Mouse (Mus musculus) colon, adult 2 months (tissue): ENCODE measurements around the gene Neurl4. TPM values are rescaled to one million over a fixed set of nuclear protein-coding genes. Genes with fewer than 3 reads are reported as not detected.

ENCODE experiments used
- polyA plus RNA-seq: library from polyadenylated mRNA; depleted of rRNA; stranded (reverse); fragments of >200 nt; gene quantifications from 2 replicates; pipeline ENCODE4 v1.2.3, GENCODE M21; 2012; rRNA removed

Neurl4 gene
- polyA plus RNA-seq: 43.3 and 44.8 TPM in 2 replicates

DNA sequence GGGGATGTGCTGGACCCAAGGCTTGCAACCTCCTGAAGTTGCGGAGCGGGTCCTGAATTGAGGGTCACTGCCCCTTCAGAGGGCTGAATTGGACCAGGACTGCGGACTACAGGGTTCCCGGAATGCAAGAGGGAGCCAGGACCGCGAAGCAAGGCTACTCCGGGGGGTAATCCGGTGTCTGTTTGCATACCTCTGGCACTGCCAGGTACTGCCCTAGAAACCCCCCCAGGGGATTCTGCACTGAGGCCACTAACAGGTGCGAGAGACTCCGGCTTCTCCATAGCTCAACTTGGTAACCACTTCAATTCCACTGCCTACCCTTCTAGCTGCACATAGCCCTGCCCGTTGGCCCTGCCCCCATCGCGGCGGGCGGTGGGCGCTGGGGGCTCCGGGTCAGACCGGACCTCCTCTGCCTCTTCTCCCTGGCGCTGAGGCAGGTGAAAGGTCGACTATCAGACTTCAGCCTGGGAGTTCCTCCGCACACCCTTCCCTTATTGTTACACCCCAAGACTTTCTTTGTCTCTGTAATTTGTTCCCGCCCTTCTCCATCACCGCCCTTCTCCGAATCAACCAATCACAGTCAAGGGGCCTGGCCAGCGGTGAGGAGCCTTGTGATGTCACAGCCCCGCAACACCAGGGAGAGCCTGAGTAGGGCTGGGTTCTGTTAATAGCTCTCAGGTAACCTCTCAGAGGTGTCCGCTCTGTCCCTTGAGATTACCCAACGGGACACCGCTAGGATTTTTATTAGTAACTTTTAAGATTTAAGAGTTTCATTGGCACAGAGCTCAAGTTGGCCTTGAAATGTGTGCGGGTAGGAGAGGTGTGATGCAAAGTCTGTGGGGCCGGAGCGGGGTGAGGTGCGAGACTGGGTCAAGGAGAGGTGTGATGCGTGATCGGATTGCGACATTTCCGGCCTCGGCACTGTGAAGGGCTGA lies at the start of gene Neurl4, which contains the start of gene 2810408A11Rik:
TSS of gene Neurl4 (plus strand) at position 602 of the 935 bp plus-strand sequence.
TSS of gene 2810408A11Rik (minus strand) at position 517 of the 935 bp plus-strand sequence.

DNA sequence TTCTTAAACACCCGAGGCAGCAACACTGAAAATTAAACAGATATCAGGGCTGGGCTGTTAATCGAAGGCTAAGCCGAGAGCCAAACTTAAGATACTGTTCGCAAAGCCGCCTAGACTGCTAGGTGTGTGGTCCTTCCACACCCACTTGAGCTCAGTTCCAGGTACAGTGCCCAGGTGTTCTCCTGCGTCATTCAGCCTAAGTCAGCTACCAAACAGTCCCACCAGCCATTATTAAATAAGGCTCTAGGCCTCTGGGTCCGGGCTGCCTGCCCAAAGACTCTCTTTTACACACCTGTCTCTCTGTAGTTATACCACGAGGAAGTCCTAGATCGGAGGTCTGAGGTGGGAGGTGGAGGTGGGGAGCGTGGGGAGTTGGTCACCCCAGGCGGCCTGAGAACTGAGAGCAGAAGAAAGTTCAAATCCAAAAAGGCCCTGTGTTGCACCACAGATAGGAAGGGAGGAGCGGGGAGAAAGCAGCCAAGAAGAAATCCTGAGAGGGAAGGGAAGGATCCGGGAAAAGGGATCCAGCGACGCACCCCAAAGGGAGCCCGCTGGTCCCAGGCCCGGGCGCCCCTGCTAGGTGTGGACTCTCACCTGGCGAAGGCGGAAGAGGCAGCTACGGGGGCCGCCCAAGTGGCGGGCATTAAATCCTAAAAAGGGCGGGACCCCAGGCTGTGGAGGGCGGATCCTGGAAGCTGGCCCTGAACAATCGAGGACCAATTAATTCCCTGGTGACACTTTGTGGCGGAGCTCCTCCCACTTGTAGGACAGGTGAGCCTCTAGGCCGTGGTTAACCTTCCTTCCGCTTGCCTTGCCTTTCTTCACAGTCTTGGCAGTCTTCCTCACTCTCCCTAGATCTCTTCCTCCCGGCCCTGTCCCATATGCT lies 42.5 kb upstream of the Neurl4 start, which contains the start of gene Tnk1:
TSS of gene Tnk1 (minus strand) at position 618 of the 886 bp plus-strand sequence.

DNA sequence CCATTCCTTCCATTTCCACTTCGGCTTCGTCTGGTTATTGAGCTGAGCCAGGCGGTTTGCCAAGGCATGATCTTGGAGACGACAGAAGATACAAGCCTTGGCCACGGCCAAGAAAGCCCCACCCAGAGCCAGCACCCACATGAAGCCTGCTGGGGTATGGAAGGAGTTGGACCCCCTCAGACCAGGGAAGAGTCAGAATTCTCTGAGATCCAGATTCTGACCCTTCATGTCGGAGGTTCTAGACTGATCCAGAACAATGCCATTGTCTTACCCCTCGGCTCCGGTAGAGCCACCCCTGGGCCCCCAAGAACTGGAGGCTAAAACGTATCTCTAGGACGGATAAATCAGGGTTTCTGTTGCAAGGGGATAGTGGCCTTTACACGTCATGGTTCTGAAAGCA lies 23.0 kb upstream of the Neurl4 start, which contains the start of gene Tmem95:
TSS of gene Tmem95 (minus strand) at position 141 of the 400 bp plus-strand sequence.

DNA sequence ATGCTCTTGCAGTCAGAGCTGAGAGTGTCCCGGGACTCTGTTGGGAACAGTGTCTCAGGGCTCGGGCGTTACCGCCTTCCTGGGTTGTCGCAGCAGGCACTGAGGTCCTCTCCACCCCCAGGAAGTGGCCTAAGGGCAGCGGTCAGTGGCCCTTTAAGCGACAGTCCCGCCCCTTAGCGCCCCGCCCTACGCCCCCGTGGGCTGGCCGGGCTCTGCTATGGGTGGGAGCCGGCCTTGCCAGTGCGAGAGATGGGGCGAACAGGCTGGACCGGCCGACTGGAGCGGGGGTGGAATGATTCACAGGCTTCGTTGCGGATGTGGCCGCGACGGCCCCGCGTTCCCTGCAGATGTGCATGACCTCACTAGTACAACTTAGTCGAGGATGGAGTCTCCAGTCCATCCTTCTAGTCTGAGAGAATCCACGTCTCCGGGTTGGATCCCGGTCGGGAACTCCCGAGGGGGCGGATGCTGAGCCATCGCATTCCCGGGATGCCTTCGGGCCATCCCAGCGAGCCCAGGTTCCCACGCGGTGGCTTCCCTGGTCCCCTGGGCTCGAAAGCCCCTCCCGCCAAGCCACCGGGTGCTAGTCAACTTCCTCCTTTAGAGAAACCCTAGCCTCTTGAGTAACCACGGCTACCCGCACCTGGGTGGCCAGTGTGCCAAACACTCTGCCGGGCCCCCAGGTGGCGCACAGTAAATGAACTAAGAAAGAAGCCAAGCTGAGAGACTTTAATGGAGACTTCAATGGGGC lies 19.8 kb upstream of the Neurl4 start, which contains the start of gene Kctd11:
TSS of gene Kctd11 (minus strand) at position 554 of the 751 bp plus-strand sequence.

DNA sequence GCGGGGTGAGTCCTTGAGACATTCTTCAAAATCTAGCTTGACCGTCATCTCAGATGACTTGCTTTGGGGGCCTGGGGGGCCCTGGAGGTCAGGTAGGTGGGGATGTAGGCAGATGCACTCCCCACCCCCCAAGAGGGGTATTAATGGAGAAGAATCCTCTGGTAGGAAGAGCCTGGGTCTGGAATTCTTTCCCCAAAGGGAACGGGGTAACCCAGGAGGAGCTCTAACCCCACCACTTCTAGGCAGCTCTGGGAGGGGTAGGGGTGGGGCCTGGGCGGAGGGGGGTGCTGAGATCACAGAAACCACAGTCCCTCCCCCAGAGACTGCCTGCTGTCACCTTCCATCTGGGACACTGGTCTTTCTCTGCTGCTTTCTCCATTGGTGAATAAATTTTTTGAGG lies 5.6 kb upstream of the Neurl4 start, which contains the start of gene Acap1:
TSS of gene Acap1 (minus strand) at position 249 of the 400 bp plus-strand sequence.

DNA sequence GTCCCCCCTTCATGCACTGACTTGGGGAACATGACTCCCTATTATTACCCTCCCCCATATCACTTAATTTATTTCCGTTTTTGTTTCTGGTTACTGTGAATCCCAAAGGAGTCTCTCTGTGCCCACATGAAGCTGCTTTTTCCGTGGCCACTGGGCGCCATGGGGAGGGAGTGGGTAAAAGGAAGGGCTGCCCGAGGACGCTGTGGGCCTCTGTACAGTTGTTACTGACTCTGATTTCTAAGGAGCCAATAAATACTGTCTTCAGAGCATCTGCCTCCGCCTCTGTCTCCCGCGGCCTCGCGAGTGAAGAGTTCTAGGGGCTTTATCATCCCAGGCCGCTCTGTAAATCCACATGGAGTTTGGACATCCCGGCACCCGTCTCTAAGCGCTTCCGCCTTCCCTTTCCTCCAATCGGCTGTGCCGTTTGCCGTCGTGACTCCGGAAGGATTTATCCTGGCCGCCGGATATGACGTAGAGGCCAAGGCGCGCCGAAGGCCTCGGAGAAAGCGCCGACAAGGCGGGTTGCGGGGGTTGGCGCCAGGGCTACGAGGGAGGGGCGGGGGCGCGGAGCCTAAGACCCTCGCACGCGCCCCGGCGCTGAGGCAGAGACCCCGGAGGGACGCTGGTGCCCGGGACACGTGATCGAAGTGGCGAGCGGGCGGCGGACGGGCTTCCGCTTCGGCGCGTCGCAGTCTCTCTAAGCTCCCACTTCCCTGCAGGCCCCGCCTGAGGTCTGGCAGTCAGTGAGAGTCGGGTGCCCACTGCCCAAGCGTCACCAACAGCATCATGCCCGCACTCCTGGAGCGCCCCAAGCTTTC lies 12.9 kb downstream of the Neurl4 start, which contains the start of gene Gps2:
TSS of gene Gps2 (plus strand) at position 335 of the 818 bp plus-strand sequence.

DNA sequence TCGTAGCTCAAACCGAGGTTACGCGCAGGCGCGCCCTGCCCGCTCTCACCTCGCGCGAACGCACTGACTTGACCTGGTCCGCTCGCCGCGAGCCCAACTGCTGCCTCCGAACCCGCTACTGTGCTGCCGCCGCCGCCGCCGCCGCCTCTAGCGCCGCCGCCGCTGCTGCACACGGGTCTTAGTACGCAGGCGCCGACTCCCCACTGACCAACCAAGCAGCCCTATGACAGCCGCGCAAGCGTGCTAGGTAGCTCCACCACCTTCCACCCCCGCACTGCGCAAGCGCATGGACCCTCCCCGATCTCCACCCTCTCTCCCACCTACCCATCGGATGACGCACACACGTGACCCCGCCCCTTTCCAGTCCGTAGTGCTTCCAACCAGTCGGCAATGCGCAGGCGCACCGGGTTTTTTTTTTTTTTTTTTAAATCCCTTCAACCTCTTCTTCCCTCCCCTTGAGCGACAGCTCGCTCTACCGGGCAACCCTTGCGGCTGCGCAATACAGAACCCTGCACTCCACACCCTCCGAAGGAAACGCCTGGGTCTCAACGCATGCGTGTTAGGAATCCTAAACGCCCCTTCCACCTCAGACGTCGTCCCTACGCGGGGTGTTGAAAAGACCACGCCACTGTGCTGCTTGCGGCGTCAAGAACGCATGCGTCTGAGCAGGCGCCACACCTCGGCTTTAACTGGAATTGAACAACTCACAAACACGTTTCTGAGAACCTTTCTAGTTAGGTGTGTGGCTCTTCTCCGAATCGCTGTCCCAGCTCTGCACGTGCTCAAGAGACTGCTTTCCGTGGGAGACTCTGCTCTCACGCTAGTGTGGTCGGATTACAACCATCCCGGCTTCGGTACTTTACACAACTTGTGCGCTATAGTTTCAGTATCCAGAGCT lies 20.5 kb downstream of the Neurl4 start, which contains the start of gene Eif5a:
TSS of gene Eif5a (minus strand) at position 845 of the 898 bp plus-strand sequence.

DNA sequence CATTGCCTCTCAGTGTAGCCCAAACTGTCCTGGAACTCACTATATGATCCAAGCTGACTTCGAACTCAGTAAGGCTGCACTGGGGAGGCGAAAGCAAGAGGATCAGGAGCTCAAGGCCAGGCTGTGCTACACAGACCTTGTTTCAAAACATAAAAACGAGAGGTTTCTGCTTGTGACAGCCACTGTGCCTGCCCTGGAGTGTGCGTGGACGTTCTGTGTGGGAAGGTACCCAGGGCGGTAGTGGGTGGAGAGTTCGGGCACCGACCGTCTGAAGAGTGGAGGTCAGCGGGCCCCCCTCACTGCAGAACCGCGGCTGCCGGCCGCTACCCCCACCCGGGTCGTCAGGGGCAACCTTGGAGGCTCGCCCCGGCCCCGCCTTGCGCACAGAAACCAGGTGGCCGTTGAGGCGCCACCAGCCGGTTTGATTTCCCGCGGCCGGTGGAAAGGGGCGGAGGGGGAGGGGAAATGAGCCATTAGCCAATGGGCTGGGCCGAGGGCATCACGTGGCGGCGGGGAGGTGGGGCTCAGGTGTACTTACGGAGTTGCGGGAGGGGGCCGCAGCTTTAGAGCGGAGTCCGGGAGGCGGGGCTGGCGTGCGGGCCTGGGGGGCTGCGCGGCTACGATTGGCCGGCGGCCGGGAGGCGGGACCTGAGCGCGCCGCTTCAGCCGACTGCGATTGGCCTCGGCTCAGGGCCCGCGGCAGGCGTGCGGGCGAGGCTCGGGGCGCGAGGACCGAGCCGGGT lies 34.4 kb downstream of the Neurl4 start, which contains the start of gene Ybx2:
TSS of gene Ybx2 (plus strand) at position 660 of the 743 bp plus-strand sequence.

DNA sequence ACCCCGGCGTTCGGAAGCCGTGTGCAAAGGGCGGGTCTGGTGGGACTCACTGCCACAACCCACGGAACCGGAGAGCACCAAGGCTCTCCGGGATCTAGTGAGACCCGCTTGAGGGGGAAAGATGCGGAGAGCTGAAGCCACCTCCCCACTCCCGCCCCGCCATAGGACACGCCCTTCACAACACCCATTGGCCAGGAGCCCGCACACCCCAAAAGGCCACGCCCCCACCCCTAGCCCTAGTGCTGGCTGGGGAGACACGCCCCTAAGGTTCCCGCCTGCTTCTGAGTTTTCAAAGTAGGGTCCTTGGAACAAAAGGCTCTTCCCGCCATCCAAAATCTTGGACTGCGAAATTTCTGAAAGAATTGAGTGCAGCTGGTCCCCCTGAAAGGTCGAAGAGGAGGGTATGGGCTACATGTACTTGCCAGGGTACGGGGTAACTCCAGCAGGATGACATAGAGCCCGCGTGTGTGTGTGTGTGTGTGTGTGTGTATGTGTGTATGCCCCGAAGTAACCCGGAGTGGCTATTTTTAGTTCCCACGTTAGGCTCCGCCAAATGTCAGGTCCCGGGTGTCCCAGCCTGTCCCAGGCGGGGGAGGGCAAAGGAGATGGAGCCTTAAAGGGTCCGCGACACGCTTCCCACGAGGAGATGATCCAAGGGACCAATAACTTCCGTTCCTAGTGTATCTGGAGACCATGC lies 47.3 kb downstream of the Neurl4 start, which contains the start of gene Slc2a4:
TSS of gene Slc2a4 (minus strand) at position 123 of the 697 bp plus-strand sequence.

Other genes with a start within 250 kb of the Neurl4 start
- not detected in 2 replicates for gene Sox15, start 245.8 kb upstream of the Neurl4 start, polyA plus RNA-seq
- gene Mpdu1, start 238.4 kb upstream of the Neurl4 start, polyA plus RNA-seq: 97.9 and 102 TPM in 2 replicates
- gene Cd68, start 234.9 kb upstream of the Neurl4 start, polyA plus RNA-seq: 16.9 and 23.1 TPM in 2 replicates
- 190 and 192 TPM in 2 replicates for gene Eif4a1, start 228.6 kb upstream of the Neurl4 start, polyA plus RNA-seq
- 37.8 and 38.7 TPM in 2 replicates for gene Senp3, start 219.0 kb upstream of the Neurl4 start, polyA plus RNA-seq
- 15.1 and 20.9 TPM in 2 replicates for gene Tnfsf13, start 215.3 kb upstream of the Neurl4 start, polyA plus RNA-seq
- 26.3 and 32.5 TPM in 2 replicates for gene Tnfsf12, start 205.2 kb upstream of the Neurl4 start, polyA plus RNA-seq
- 5.2 and 5.7 TPM in 2 replicates for gene Tnfsfm13, start 205.0 kb upstream of the Neurl4 start, polyA plus RNA-seq
- 19.8 and 20.0 TPM in 2 replicates for gene Polr2a, start 142.4 kb upstream of the Neurl4 start, polyA plus RNA-seq
- gene Slc35g3, start 139.1 kb upstream of the Neurl4 start, polyA plus RNA-seq: 0.33 TPM in 1 of 2 replicates, not detected in the other
- 37.2 and 40.3 TPM in 2 replicates for gene Zbtb4, start 135.2 kb upstream of the Neurl4 start, polyA plus RNA-seq
- 5.7 and 8.7 TPM in 2 replicates for gene Chrnb1, start 105.1 kb upstream of the Neurl4 start, polyA plus RNA-seq
- gene Fgf11, start 99.2 kb upstream of the Neurl4 start, polyA plus RNA-seq: 6.4 and 6.9 TPM in 2 replicates
- gene Tmem102, start 95.4 kb upstream of the Neurl4 start, polyA plus RNA-seq: 45.7 and 55.0 TPM in 2 replicates
- not detected in 2 replicates for gene Gm39566, start 85.8 kb upstream of the Neurl4 start, polyA plus RNA-seq
- not detected in 2 replicates for gene Spem2, start 82.6 kb upstream of the Neurl4 start, polyA plus RNA-seq
- 0.22 TPM in 1 of 2 replicates, not detected in the other for gene Spem1, start 78.9 kb upstream of the Neurl4 start, polyA plus RNA-seq
- gene Nlgn2, start 63.3 kb upstream of the Neurl4 start, polyA plus RNA-seq: 19.8 and 19.9 TPM in 2 replicates
- 153 and 198 TPM in 2 replicates for gene Tmem256, start 62.6 kb upstream of the Neurl4 start, polyA plus RNA-seq
- gene Plscr3, start 54.7 kb upstream of the Neurl4 start, polyA plus RNA-seq: 55.2 and 58.3 TPM in 2 replicates
- 55.1 and 60.4 TPM in 2 replicates for gene Tnk1, start 42.3 kb upstream of the Neurl4 start, polyA plus RNA-seq
- not detected in 2 replicates for gene Tmem95, start 23.1 kb upstream of the Neurl4 start, polyA plus RNA-seq
- gene Kctd11, start 19.7 kb upstream of the Neurl4 start, polyA plus RNA-seq: 4.0 and 4.9 TPM in 2 replicates
- 6.5 and 6.7 TPM in 2 replicates for gene Acap1, start 5.5 kb upstream of the Neurl4 start, polyA plus RNA-seq
- 1.0 and 1.6 TPM in 2 replicates for gene 2810408A11Rik, start 85 bp upstream of the Neurl4 start, polyA plus RNA-seq
- 75.4 and 99.4 TPM in 2 replicates for gene Gps2, start 12.8 kb downstream of the Neurl4 start, polyA plus RNA-seq
- gene Eif5a, start 20.9 kb downstream of the Neurl4 start, polyA plus RNA-seq: 270 and 293 TPM in 2 replicates
- gene Ybx2, start 34.7 kb downstream of the Neurl4 start, polyA plus RNA-seq: 121 and 125 TPM in 2 replicates
- 33.6 and 50.8 TPM in 2 replicates for gene Slc2a4, start 47.1 kb downstream of the Neurl4 start, polyA plus RNA-seq
- gene Cldn7, start 63.7 kb downstream of the Neurl4 start, polyA plus RNA-seq: 779 and 796 TPM in 2 replicates
- 100 and 117 TPM in 2 replicates for gene Ctdnep1, start 80.1 kb downstream of the Neurl4 start, polyA plus RNA-seq
- gene Elp5, start 81.4 kb downstream of the Neurl4 start, polyA plus RNA-seq: 38.7 and 48.9 TPM in 2 replicates
- 207 and 284 TPM in 2 replicates for gene Gabarap, start 90.1 kb downstream of the Neurl4 start, polyA plus RNA-seq
- gene Phf23, start 94.7 kb downstream of the Neurl4 start, polyA plus RNA-seq: 12.3 and 13.5 TPM in 2 replicates
- gene Dvl2, start 99.5 kb downstream of the Neurl4 start, polyA plus RNA-seq: 12.1 TPM in 2 replicates
- gene Acadvl, start 114.3 kb downstream of the Neurl4 start, polyA plus RNA-seq: 106 and 112 TPM in 2 replicates
- gene Dlg4, start 115.9 kb downstream of the Neurl4 start, polyA plus RNA-seq: 12.2 and 16.0 TPM in 2 replicates
- gene Asgr1, start 153.0 kb downstream of the Neurl4 start, polyA plus RNA-seq: 0.22 and 0.60 TPM in 2 replicates
- 0.52 TPM in 2 replicates for gene Asgr2, start 191.6 kb downstream of the Neurl4 start, polyA plus RNA-seq
- gene Mgl2, start 229.3 kb downstream of the Neurl4 start, polyA plus RNA-seq: 2.6 and 4.0 TPM in 2 replicates